Mouse (Mus musculus): ENCODE results near the gene Zfp617. TPM values are rescaled to one million over a fixed set of nuclear protein-coding genes. Genes with fewer than 3 reads are reported as not detected.

Gene Zfp617
- polyA plus RNA-seq, 1 experiment from 2014 or later, result 29.4 TPM

- Histone ChIP-seq H3K4me3 (no peak overlapping the region), H3K4me1 (no peaks in the 10 kb centered on the region), H3K36me3 (peaks cover 57% of the 10 kb centered on the region), H3K9me3 (no peaks in the 10 kb centered on the region), H3K27me3 (ENCODE audit: insufficient read depth, poor library complexity, severe bottlenecking) (no peaks in the 10 kb centered on the region), H3K27ac (no peak overlapping the region)
- 89% methylated on average over 3 of the region's 3 CpGs for WGBS
- peak; percentile 66 for DNase-seq (ENCODE audit: low spot score)
Measured at GRCm38 (mm10) chr8:71964051-71964450, 55.6 kb downstream of the Zfp617 start.

- peaks cover 63% of the 10 kb centered on the region for H3K36me3 ChIP-seq
- no peaks in the 10 kb centered on the region for H3K9me3 ChIP-seq
- WGBS, result 82% methylated on average over 2 of the region's 2 CpGs
- H3K4me3 ChIP-seq, result no peak overlapping the region
- no peak overlapping the region for H3K27ac ChIP-seq
- H3K27me3 ChIP-seq (ENCODE audit: insufficient read depth, poor library complexity, severe bottlenecking), result no peaks in the 10 kb centered on the region
- DNase-seq (ENCODE audit: low spot score), result peak; percentile 43
- H3K4me1 ChIP-seq, result no peaks in the 10 kb centered on the region
Measured at GRCm38 (mm10) chr8:71965166-71965565, 56.7 kb downstream of the Zfp617 start.

GRCm38 (mm10) chr8:71966411-71966810 is 58.0 kb downstream of the Zfp617 start:
- H3K36me3 ChIP-seq, result peaks cover 63% of the 10 kb centered on the region
- H3K27me3 ChIP-seq (ENCODE audit: insufficient read depth, poor library complexity, severe bottlenecking), result no peaks in the 10 kb centered on the region
- H3K4me1 ChIP-seq, result no peaks in the 10 kb centered on the region
- H3K4me3 ChIP-seq, result no peak overlapping the region
- no peaks in the 10 kb centered on the region for H3K9me3 ChIP-seq
- H3K27ac ChIP-seq, result no peak overlapping the region
- DNase-seq (ENCODE audit: low spot score), result peak; percentile 45

GRCm38 (mm10) chr8:71967261-71967660 is 58.8 kb downstream of the Zfp617 start:
- 91% methylated on average over 5 of the region's 5 CpGs for WGBS
- Histone ChIP-seq H3K4me3 (no peak overlapping the region), H3K36me3 (peaks cover 58% of the 10 kb centered on the region), H3K4me1 (no peaks in the 10 kb centered on the region), H3K9me3 (no peaks in the 10 kb centered on the region), H3K27ac (no peak overlapping the region), H3K27me3 (ENCODE audit: insufficient read depth, poor library complexity, severe bottlenecking) (no peaks in the 10 kb centered on the region)
- DNase-seq (ENCODE audit: low spot score), result peak; percentile 59

GRCm38 (mm10) chr8:71968100-71968499 is 59.7 kb downstream of the Zfp617 start:
- Histone ChIP-seq H3K4me1 (no peaks in the 10 kb centered on the region), H3K4me3 (no peak overlapping the region), H3K36me3 (peaks cover 58% of the 10 kb centered on the region), H3K27ac (no peak overlapping the region), H3K9me3 (no peaks in the 10 kb centered on the region), H3K27me3 (ENCODE audit: insufficient read depth, poor library complexity, severe bottlenecking) (no peaks in the 10 kb centered on the region)
- peak; percentile 45 for DNase-seq (ENCODE audit: low spot score)
- WGBS, result 89% methylated on average over 6 of the region's 6 CpGs

GRCm38 (mm10) chr8:71968636-71969035 is 60.2 kb downstream of the Zfp617 start:
- Histone ChIP-seq H3K36me3 (peaks cover 58% of the 10 kb centered on the region), H3K9me3 (no peaks in the 10 kb centered on the region), H3K27me3 (ENCODE audit: insufficient read depth, poor library complexity, severe bottlenecking) (no peaks in the 10 kb centered on the region), H3K4me1 (no peaks in the 10 kb centered on the region), H3K27ac (no peak overlapping the region), H3K4me3 (no peak overlapping the region)
- peak; percentile 11 for DNase-seq (ENCODE audit: low spot score)
- 93% methylated on average over 6 of the region's 6 CpGs for WGBS

- no peaks in the 10 kb centered on the region for H3K27me3 ChIP-seq (ENCODE audit: insufficient read depth, poor library complexity, severe bottlenecking)
- H3K4me1 ChIP-seq, result no peaks in the 10 kb centered on the region
- WGBS, result 63% methylated on average over 1 of the region's 1 CpGs
- H3K27ac ChIP-seq, result no peak overlapping the region
- no peaks in the 10 kb centered on the region for H3K9me3 ChIP-seq
- no peak for DNase-seq (ENCODE audit: low spot score)
- H3K4me3 ChIP-seq, result no peak overlapping the region
- H3K36me3 ChIP-seq, result peaks cover 28% of the 10 kb centered on the region
Measured at GRCm38 (mm10) chr8:71971945-71972344, 63.5 kb downstream of the Zfp617 start.

GRCm38 (mm10) chr8:71974211-71974610 is 65.8 kb downstream of the Zfp617 start:
- Histone ChIP-seq H3K4me3 (no peak overlapping the region), H3K36me3 (peaks cover 5% of the 10 kb centered on the region; the same call in 1 of the 2 replicates), H3K27ac (no peak overlapping the region), H3K27me3 (ENCODE audit: insufficient read depth, poor library complexity, severe bottlenecking) (no peaks in the 10 kb centered on the region), H3K9me3 (no peaks in the 10 kb centered on the region), H3K4me1 (no peaks in the 10 kb centered on the region)
- DNase-seq (ENCODE audit: low spot score), result no peak
- 88% methylated on average over 3 of the region's 3 CpGs for WGBS

GRCm38 (mm10) chr8:71981032-71981431 is 72.6 kb downstream of the Zfp617 start:
- H3K9me3 ChIP-seq, result no peaks in the 10 kb centered on the region
- no peak overlapping the region for H3K4me3 ChIP-seq
- no peaks in the 10 kb centered on the region for H3K36me3 ChIP-seq
- peaks cover 8% of the 10 kb centered on the region; the same call in 1 of the 2 replicates for H3K4me1 ChIP-seq
- H3K27ac ChIP-seq, result no peak overlapping the region
- DNase-seq (ENCODE audit: low spot score), result no peak
- WGBS, result 57% methylated on average over 2 of the region's 2 CpGs
- no peaks in the 10 kb centered on the region for H3K27me3 ChIP-seq (ENCODE audit: insufficient read depth, poor library complexity, severe bottlenecking)

- 75% methylated on average over 4 of the region's 4 CpGs for WGBS
- no peaks in the 10 kb centered on the region for H3K27me3 ChIP-seq (ENCODE audit: insufficient read depth, poor library complexity, severe bottlenecking)
- DNase-seq (ENCODE audit: low spot score), result no peak
- no peak overlapping the region for H3K4me3 ChIP-seq
- H3K27ac ChIP-seq, result no peak overlapping the region
- H3K4me1 ChIP-seq, result peaks cover 8% of the 10 kb centered on the region; the same call in 1 of the 2 replicates
- H3K36me3 ChIP-seq, result no peaks in the 10 kb centered on the region
- no peaks in the 10 kb centered on the region for H3K9me3 ChIP-seq
Measured at GRCm38 (mm10) chr8:71981456-71981855, 73.0 kb downstream of the Zfp617 start.

Other genes starting within 250 kb of the Zfp617 start
- 0.31 and 0.48 TPM in 2 replicates for gene Unc13a, start 236.9 kb upstream of the Zfp617 start, polyA plus RNA-seq (2016; fragmentation: Nextera tagmentation; extraction: Ambion mirVana)
- 6.7 and 9.7 TPM in 2 replicates for gene Jak3, start 232.3 kb upstream of the Zfp617 start, polyA plus RNA-seq (2016; fragmentation: Nextera tagmentation; extraction: Ambion mirVana)
- gene Insl3, start 219.4 kb upstream of the Zfp617 start, polyA plus RNA-seq (2016; fragmentation: Nextera tagmentation; extraction: Ambion mirVana), result 0.99 and 1.5 TPM in 2 replicates
- gene B3gnt3, start 206.8 kb upstream of the Zfp617 start, polyA plus RNA-seq (2016; fragmentation: Nextera tagmentation; extraction: Ambion mirVana), result 1.6 and 2.9 TPM in 2 replicates
- 2.0 and 3.1 TPM in 2 replicates for gene Fcho1, start 182.9 kb upstream of the Zfp617 start, polyA plus RNA-seq (2016; fragmentation: Nextera tagmentation; extraction: Ambion mirVana)
- 5.1 and 5.2 TPM in 2 replicates for gene Zfp709, start 26.6 kb upstream of the Zfp617 start, polyA plus RNA-seq (2016; fragmentation: Nextera tagmentation; extraction: Ambion mirVana)
- gene Zfp882, start within 50 bp of the Zfp617 start, polyA plus RNA-seq (2016; fragmentation: Nextera tagmentation; extraction: Ambion mirVana), result 2.5 and 3.6 TPM in 2 replicates
- 16.2 and 19.5 TPM in 2 replicates for gene Zfp961, start 42.4 kb downstream of the Zfp617 start, polyA plus RNA-seq (2016; fragmentation: Nextera tagmentation; extraction: Ambion mirVana)
- not detected in 2 replicates for gene Cyp4f18, start 101.0 kb downstream of the Zfp617 start, polyA plus RNA-seq (2016; fragmentation: Nextera tagmentation; extraction: Ambion mirVana)
- gene Olfr372, start 132.6 kb downstream of the Zfp617 start, polyA plus RNA-seq (2016; fragmentation: Nextera tagmentation; extraction: Ambion mirVana), result not detected in 2 replicates
- 0.06 TPM in 1 of 2 replicates, not detected in the other for gene Olfr373, start 174.5 kb downstream of the Zfp617 start, polyA plus RNA-seq (2016; fragmentation: Nextera tagmentation; extraction: Ambion mirVana)
- gene Olfr374, start 198.4 kb downstream of the Zfp617 start, polyA plus RNA-seq (2016; fragmentation: Nextera tagmentation; extraction: Ambion mirVana), result not detected in 2 replicates
- 447 and 556 TPM in 2 replicates for gene Tpm4, start 226.3 kb downstream of the Zfp617 start, polyA plus RNA-seq (2016; fragmentation: Nextera tagmentation; extraction: Ambion mirVana)